In the genomic region with DNA sequence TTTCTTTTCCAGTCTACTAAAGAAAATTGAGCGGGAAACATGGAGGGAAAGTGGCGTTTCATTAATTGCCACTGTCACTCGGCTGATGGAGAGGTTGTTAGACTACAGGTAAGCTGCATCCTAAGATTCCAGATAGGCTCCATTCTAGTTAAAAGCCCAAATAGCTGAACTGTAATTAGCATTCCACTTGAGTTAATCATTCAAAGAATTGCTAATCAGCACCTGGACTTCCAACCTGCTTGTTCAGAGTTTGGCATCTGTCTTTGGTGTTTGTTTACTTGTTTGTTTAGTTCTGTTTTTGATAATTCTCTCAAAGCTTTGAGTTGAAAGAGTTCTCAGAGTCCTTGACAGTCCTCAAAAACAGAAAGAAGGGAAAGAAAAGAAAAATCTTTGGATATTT, we compare ENCODE assay signal across 20 mouse cellular contexts.
"Had no signal": no experiment of that assay in that cellular context is flagged by ENCODE, and none has a peak within 500 bp of the region (broad histone marks: within the 10 kb centered on the region; RNA-seq: fewer than 3 reads in every experiment).

No protein-coding gene starts in this region.

- H3K9ac ChIP-seq: liver, embryonic 15.5 days; lung, embryonic 15.5 days; midbrain, embryonic 13.5 days; neural tube, embryonic 13.5 days; stomach, embryonic 15.5 days had no signal

- H3K27me3 ChIP-seq: liver, embryonic 15.5 days; lung, embryonic 15.5 days; megakaryocyte, embryonic 14.5 days; neural tube, embryonic 13.5 days; stomach, embryonic 15.5 days had no signal

- H3K4me1 ChIP-seq: liver, embryonic 15.5 days; stomach, embryonic 15.5 days had no signal

- DNase-seq: kidney, postnatal 25 days; lung, adult 18-20 months; lung, postnatal 10 days; lung, postnatal 36 days; retina, postnatal 1 day; spleen, adult 18-20 months; thymus, postnatal 25 days had no signal

- H3K27ac ChIP-seq: hindbrain, postnatal 0 days; liver, embryonic 15.5 days; lung, embryonic 15.5 days; midbrain, embryonic 10.5 days; midbrain, embryonic 13.5 days; neural tube, embryonic 13.5 days; stomach, embryonic 15.5 days had no signal

- H3K36me3 ChIP-seq: liver, embryonic 15.5 days; lung, embryonic 15.5 days; midbrain, embryonic 10.5 days; midbrain, embryonic 13.5 days; neural tube, embryonic 13.5 days; stomach, embryonic 15.5 days had no signal

- H3K4me2 ChIP-seq: liver, embryonic 11.5 days; liver, embryonic 15.5 days; lung, embryonic 15.5 days; midbrain, embryonic 13.5 days; neural tube, embryonic 13.5 days; stomach, embryonic 15.5 days had no signal

- ATAC-seq: hindbrain, postnatal 0 days; inflammation-experienced regulatory T-cells, adult 6 months; intestine, embryonic 16.5 days; midbrain, embryonic 13.5 days; midbrain, embryonic 16.5 days had no signal

- H3K4me3 ChIP-seq: liver, embryonic 15.5 days; lung, embryonic 15.5 days; megakaryocyte, embryonic 14.5 days; midbrain, embryonic 10.5 days; midbrain, embryonic 13.5 days; myocyte; neural tube, embryonic 13.5 days; stomach, embryonic 15.5 days had no signal

- H3K9me3 ChIP-seq: liver, embryonic 15.5 days; lung, embryonic 15.5 days; megakaryocyte, embryonic 14.5 days; midbrain, embryonic 10.5 days; midbrain, embryonic 13.5 days; neural tube, embryonic 13.5 days; stomach, embryonic 15.5 days had no signal
